Mouse (Mus musculus) neural tube, embryonic 11.5 days (tissue): ENCODE data around the gene Coro7. TPM values are rescaled to one million over a fixed set of nuclear protein-coding genes. Genes with fewer than 3 reads are reported as not detected.

Source experiments
- ATAC-seq: fragments of 200-750 bp; cut with Nextera tagmentation; 2 replicates; pipeline ENCODE4 v1.8.0; 2017; ENCODE audit warnings: moderate number of reproducible peaks, mild to moderate bottlenecking, moderate TSS enrichment, moderate library complexity; ENCODE audit not compliant: insufficient read depth, low FRiP score, low TSS enrichment
- DNase-seq: peaks from one replicate; pipeline ENCODE4 v3.0.0-alpha.2; 2015; ENCODE audit warnings: low spot score
- H3K27ac ChIP-seq: fragments of 300-500 bp; sonication (generic); 2 replicates; pipeline ENCODE4 v1.5.1; 2014; ENCODE audit warnings: low read depth, mild to moderate bottlenecking, low read length
- H3K27me3 ChIP-seq: fragments of 300-500 bp; sonication (generic); 2 replicates; pipeline ENCODE4 v1.6.1; 2014; ENCODE audit warnings: mild to moderate bottlenecking, low read length, mixed read lengths; ENCODE audit not compliant: control insufficient read depth, insufficient read depth
- H3K36me3 ChIP-seq: fragments of 300-500 bp; sonication (generic); 2 replicates; pipeline ENCODE4 v1.6.1; 2014; ENCODE audit warnings: mild to moderate bottlenecking, low read length, moderate library complexity, mixed read lengths; ENCODE audit not compliant: control insufficient read depth, insufficient read depth
- H3K4me1 ChIP-seq: fragments of 300-500 bp; sonication (generic); 2 replicates; pipeline ENCODE4 v1.6.1; 2014; ENCODE audit warnings: low read length, mixed read lengths; ENCODE audit not compliant: control insufficient read depth, insufficient read depth
- H3K4me2 ChIP-seq: fragments of 300-500 bp; sonication (generic); 2 replicates; pipeline ENCODE4 v1.6.1; 2014; ENCODE audit warnings: low read depth, mild to moderate bottlenecking, moderate library complexity
- H3K4me3 ChIP-seq: fragments of 300-500 bp; sonication (generic); 2 replicates; pipeline ENCODE4 v1.5.1; 2014; ENCODE audit warnings: low read depth, low read length
- H3K9ac ChIP-seq: fragments of 300-500 bp; sonication (generic); 2 replicates; pipeline ENCODE4 v1.6.1; 2014; ENCODE audit warnings: mild to moderate bottlenecking, low read length
- H3K9me3 ChIP-seq: fragments of 300-500 bp; sonication (generic); 2 replicates; pipeline ENCODE4 v1.6.1; 2016; ENCODE audit warnings: low read length; ENCODE audit not compliant: control insufficient read depth
- WGBS: fragments of 180-500 bp; shearing (Covaris S2); extraction: QIAGEN DNeasy Blood & Tissue Kit; methylation state at CpG from one replicate; pipeline ENCODE4 v1.1.7; 2014; 5-methylcytosine and 5-hydroxymethylcytosine counted together
- polyA plus RNA-seq: library from polyadenylated mRNA; unstranded; fragments of >200 nt; fragmentation: Nextera tagmentation; extraction: Ambion mirVana; gene quantifications from 2 replicates; pipeline ENCODE4 v1.2.1, GENCODE M21; 2014

Coro7 gene
- polyA plus RNA-seq, 1 experiment from 2014 or later = 24.8 TPM

DNA sequence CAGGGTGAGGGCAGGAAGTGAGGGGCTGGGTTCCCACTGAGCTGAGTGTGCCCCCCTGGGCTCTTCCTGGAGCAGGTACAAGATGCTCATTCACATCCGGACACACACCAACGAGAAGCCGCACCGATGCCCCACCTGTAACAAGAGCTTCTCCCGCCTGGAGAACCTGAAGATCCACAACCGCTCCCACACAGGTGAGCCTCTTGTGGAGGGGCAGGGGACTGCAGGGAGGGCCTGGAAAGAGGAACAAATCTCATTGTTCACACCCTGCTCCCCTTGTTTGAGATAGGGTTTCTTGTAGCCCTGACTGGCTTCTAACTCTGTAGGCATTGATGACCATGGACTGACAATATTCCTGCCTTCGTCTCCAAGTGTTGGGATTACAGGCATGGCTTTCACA is 67.9 kb downstream of the Coro7 start:
- no peak overlapping the region for H3K27ac ChIP-seq
- H3K27me3 ChIP-seq = no peaks in the 10 kb centered on the region
- H3K9me3 ChIP-seq = no peaks in the 10 kb centered on the region
- H3K9ac ChIP-seq = no peak overlapping the region
- peaks cover 11% of the 10 kb centered on the region for H3K4me1 ChIP-seq
- DNase-seq = no peak
- WGBS = 94% methylated on average over 7 of the region's 7 CpGs
- no peak overlapping the region for H3K4me2 ChIP-seq
- ATAC-seq = no peak
- H3K4me3 ChIP-seq = no peak overlapping the region
- H3K36me3 ChIP-seq = peaks cover 31% of the 10 kb centered on the region

GRCm38 (mm10) chr16:4611193-4611592 is 68.4 kb downstream of the Coro7 start:
- ATAC-seq (no peak), DNase-seq (no peak)
- no peak overlapping the region for H3K9ac ChIP-seq
- H3K4me1 ChIP-seq = peaks cover 16% of the 10 kb centered on the region
- no peak overlapping the region for H3K4me2 ChIP-seq
- 96% methylated on average over 5 of the region's 5 CpGs for WGBS
- H3K27ac ChIP-seq = no peak overlapping the region
- no peak overlapping the region for H3K4me3 ChIP-seq
- H3K9me3 ChIP-seq = no peaks in the 10 kb centered on the region
- peaks cover 31% of the 10 kb centered on the region for H3K36me3 ChIP-seq
- H3K27me3 ChIP-seq = no peaks in the 10 kb centered on the region

DNA sequence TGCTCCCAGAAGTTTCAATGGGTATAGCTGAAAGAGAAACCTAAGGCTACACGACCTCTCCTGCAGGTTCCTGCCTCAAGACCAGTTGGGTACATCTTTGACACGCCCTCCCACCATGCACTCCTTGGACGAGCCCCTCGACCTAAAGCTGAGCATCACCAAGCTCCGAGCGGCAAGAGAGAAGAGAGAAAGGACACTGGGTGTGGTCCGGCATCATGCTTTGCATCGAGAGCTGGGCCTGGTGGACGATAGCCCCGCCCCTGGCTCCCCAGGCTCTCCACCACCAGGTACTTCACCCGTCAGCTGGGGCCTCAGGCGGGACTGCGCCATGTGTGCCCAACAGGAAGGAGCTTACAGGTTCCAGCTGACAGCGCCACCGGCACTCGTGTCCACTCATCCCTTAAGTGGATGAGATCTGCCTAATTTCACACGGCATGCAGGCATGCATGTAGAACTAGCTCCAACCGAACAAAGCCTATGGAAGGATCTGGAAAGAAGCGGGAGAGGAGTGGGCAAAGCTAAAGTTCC is 71.0 kb downstream of the Coro7 start:
- no peak overlapping the region for H3K9ac ChIP-seq
- WGBS = 88% methylated on average over 18 of the region's 19 CpGs
- no peak overlapping the region for H3K27ac ChIP-seq
- no peak overlapping the region for H3K4me3 ChIP-seq
- no peaks in the 10 kb centered on the region for H3K27me3 ChIP-seq
- H3K4me1 ChIP-seq = peaks cover 42% of the 10 kb centered on the region
- DNase-seq (no peak), ATAC-seq (no peak)
- peaks cover 20% of the 10 kb centered on the region for H3K36me3 ChIP-seq
- H3K9me3 ChIP-seq = no peaks in the 10 kb centered on the region
- no peak overlapping the region for H3K4me2 ChIP-seq

DNA sequence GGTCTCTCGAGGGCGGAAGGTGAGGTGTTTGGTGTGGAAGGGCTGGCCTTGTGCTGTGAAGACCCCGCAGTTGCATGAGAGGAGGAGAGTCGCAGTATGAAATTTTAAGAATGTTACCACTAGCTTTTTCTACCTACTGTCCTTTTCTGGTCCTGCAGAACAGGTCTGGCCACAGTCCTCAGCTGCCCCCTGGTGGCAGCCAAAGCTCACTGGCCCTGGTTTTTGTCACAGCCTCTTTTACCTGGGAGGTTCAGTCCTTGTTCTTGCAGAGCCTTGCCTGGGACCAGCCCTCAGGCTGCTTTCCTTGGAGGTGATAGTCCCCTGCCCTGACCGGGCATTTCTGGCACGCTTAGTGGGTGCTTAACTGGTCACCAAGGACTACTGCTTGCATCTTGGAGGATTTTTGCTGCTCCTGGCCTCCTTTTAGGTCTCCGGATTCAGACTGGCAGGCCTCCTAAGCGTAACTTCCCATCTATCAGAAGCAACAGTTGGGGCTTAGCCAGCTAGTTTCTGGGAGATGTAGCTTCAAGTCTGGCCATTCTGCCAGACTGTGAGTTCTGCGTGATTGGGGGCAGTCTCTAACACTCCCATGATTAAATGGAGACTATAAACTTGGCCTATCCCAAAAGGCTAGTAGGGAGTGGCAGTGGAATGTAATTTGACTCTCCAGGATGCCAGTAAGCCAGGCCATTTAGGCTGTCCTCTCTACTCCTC is 71.6 kb downstream of the Coro7 start:
- no peak overlapping the region for H3K27ac ChIP-seq

DNA sequence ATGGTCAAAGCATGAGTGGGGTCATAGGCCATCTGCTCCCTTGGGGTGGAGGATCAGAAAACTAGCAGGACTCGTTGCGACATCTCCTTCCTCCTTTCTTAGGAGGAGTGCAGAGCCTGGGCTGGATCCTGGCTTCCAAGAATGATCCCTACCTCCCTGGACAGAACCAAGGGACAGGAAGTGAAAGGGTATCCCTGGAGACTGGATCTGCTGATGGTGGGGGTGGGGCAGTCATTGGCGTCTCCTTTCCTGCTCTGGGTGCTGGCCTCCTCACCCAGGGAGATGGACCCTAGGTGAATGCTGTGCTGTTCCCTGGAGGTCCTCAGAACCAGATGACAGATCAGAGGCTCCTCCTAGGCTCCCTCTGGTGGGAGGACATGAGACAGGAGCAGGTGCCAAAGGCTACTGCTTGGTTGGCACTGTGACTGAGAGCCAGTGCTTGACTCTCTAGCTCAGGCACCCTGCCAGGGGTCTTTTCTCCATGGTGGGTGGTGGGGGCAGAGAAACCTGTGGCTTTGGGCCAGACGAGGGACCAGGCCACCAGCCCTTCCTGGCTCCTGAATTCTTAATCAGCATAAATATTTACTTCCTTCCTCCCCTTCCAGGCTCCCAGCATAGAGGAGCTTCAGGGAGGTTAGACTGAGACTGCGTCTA is 73.0 kb downstream of the Coro7 start:
- DNase-seq = no peak
- peaks cover 5% of the 10 kb centered on the region for H3K36me3 ChIP-seq
- no peaks in the 10 kb centered on the region for H3K27me3 ChIP-seq

More for the DNA sequence above, 71.6 kb downstream of the Coro7 start:
- no peak overlapping the region for H3K9ac ChIP-seq
- 55% methylated on average over 9 of the region's 9 CpGs for WGBS
- no peaks in the 10 kb centered on the region for H3K9me3 ChIP-seq
- H3K4me2 ChIP-seq = no peak overlapping the region
- ATAC-seq (no peak), DNase-seq (peak; percentile 85)
- peaks cover 48% of the 10 kb centered on the region for H3K4me1 ChIP-seq
- H3K4me3 ChIP-seq = no peak overlapping the region
- no peaks in the 10 kb centered on the region for H3K27me3 ChIP-seq
- H3K36me3 ChIP-seq = peaks cover 13% of the 10 kb centered on the region

GRCm38 (mm10) chr16:4605514-4606131 is 74.0 kb downstream of the Coro7 start:
- WGBS = 42% methylated on average over 13 of the region's 13 CpGs
- Histone ChIP-seq H3K27ac (0 out of 2 replicates have a peak overlapping the region, but pooled peaks have one; percentile 44), H3K4me1 (peaks cover 66% of the 10 kb centered on the region)

More for the DNA sequence above, 73.0 kb downstream of the Coro7 start:
- Histone ChIP-seq H3K9me3 (no peaks in the 10 kb centered on the region), H3K4me3 (no peak overlapping the region), H3K9ac (no peak overlapping the region; the same call in 1 of the 2 replicates), H3K4me1 (peaks cover 59% of the 10 kb centered on the region), H3K4me2 (no peak overlapping the region), H3K27ac (0 out of 2 replicates have a peak overlapping the region, but pooled peaks have one; percentile 44)
- ATAC-seq = no peak
- 39% methylated on average over 5 of the region's 5 CpGs for WGBS

DNA sequence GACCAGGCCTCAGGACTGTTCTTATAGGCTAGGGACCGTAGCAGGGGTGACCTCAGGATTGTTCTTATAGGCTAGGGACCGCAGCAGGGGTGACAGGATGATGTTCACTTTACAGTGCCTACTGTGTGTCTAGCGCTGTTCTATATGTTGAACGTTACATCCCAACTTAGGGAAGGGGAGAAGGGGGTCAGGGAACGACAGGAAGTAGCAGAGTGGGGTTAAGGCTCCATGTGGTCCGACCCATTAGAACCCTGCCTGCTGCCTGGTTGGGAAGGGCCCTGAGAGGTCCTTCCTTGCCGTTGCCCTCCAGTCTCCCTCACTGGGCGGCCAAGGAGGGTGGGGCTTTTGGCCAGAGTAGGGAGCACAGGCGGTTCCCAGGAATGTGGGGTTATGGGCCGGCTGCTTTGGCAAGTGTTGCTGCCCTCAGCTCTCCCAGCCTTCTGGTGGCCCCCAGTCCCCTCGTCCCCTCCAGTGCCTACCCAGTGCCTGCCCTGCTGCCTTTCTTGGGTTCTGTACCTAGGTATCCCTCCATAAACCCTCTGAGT is 75.2 kb downstream of the Coro7 start:
- Histone ChIP-seq H3K27me3 (no peaks in the 10 kb centered on the region), H3K27ac (no peak overlapping the region), H3K36me3 (peaks cover 3% of the 10 kb centered on the region; the same call in 1 of the 2 replicates), H3K9me3 (no peaks in the 10 kb centered on the region), H3K9ac (no peak overlapping the region), H3K4me1 (peaks cover 78% of the 10 kb centered on the region), H3K4me3 (no peak overlapping the region), H3K4me2 (no peak overlapping the region)
- WGBS = 71% methylated on average over 11 of the region's 11 CpGs
- DNase-seq = no peak
- no peak for ATAC-seq

More at GRCm38 (mm10) chr16:4605514-4606131, 74.0 kb downstream of the Coro7 start:
- H3K4me3 ChIP-seq = no peak overlapping the region
- H3K4me2 ChIP-seq = no peak overlapping the region
- H3K9ac ChIP-seq = no peak overlapping the region
- ATAC-seq = peak; percentile 39; the same call in 1 of the 2 replicates
- H3K27me3 ChIP-seq = no peaks in the 10 kb centered on the region
- DNase-seq = peak; percentile 46
- no peaks in the 10 kb centered on the region for H3K9me3 ChIP-seq
- H3K36me3 ChIP-seq = peaks cover 3% of the 10 kb centered on the region; the same call in 1 of the 2 replicates

DNA sequence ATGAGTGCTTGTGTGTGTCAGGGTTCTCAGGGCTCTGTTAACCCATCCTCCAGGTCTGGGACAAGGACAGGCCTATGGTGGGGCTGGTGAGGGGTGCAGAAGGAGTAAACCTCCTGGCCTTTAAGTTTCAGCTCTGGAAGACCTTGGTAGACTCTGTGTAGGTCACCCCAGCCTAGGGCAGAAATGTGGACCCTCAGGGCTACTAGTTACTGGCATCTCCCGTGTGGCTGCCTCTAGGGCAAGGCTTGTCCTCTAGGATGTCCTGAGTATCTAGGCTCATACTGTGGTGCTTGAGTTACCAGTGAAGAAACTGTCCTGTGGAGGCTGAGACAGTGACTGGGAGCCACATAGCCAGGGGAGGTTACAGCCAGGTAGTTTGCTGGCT is 76.1 kb downstream of the Coro7 start:
- no peak overlapping the region for H3K4me2 ChIP-seq
- no peak for DNase-seq
- peaks cover 87% of the 10 kb centered on the region for H3K4me1 ChIP-seq
- H3K27me3 ChIP-seq = no peaks in the 10 kb centered on the region
- H3K9ac ChIP-seq = peak overlapping the region; percentile 39; the same call in 1 of the 2 replicates
- H3K36me3 ChIP-seq = no peaks in the 10 kb centered on the region
- no peak overlapping the region for H3K4me3 ChIP-seq
- H3K9me3 ChIP-seq = no peaks in the 10 kb centered on the region
- peak overlapping the region; percentile 70 for H3K27ac ChIP-seq
- no peak for ATAC-seq
- 44% methylated on average over 1 of the region's 1 CpGs for WGBS
